Mouse (Mus musculus): Measurements from ENCODE around the gene Tmem267. TPM values are rescaled to one million over a fixed set of nuclear protein-coding genes. Genes with fewer than 3 reads are reported as not detected.
A peak's percentile ranks its signal among the peaks of the same experiment; 100 is the strongest.

Tmem267 gene
- 7.5 and 9.0 TPM in 2 replicates for polyA plus RNA-seq (2012; rRNA removed)

- no peak for TF ChIP-seq POLR2A (IDR thresholded peaks at IDR 0.05; ENCODE audit: low read depth, low read length)
- TF ChIP-seq CTCF (conservative IDR thresholded peaks at IDR 0.05; ENCODE audit: insufficient read depth, insufficient read length, low read depth, low read length): peak; percentile 41; the same call in 1 of the 2 replicates
- Histone ChIP-seq H3K27ac (ENCODE audit: insufficient read depth, low read depth, low read length) (peak within 1 kb of the TSS; percentile 22; the same call in 1 of the 2 replicates), H3K4me1 (ENCODE audit: control insufficient read depth, insufficient read depth, low read length) (no peaks in the 10 kb centered on the region; the same call in 1 of the 2 replicates), H3K36me3 (ENCODE audit: control insufficient read depth, insufficient read depth, low read length) (no peaks in the 10 kb centered on the region; the same call in 1 of the 2 replicates), H3K27me3 (replicated peaks; ENCODE audit: control insufficient read depth, insufficient read depth, low read length) (no peaks in the 10 kb centered on the region), H3K4me3 (ENCODE audit: insufficient read depth, low read depth, low read length) (no peak within 1 kb of the TSS; the same call in 1 of the 2 replicates)
- DNase-seq: peak; percentile 88
- WGBS: 85% methylated on average over 87 of the region's 87 CpGs
These were observed at the start of gene Tmem267, which contains the start of gene 3110070M22Rik for GRCm38 (mm10) chr13:119487880-119488580. Gene Tmem267, plus strand, starts transcription at chr13:119488039. Gene 3110070M22Rik, minus strand, starts transcription at chr13:119488383.

DNA sequence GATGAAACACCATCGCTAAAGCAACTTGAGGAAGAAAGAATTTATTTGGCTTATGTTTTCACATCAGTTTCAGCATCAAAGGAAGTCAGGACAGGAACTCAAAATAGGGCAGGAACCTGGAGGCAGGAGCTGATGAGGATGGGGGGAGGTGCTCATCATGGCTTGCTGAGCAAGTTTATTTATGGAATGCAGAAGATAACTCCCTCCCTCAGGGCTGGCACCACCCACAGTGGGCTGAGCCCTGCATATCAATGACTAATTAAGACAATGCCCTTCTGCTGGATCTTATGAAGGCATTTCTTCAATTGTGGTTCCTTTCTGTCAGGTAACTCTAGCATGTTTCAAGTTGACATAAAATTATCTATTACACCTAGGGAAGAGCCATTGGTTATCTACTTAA lies 45.6 kb upstream of the Tmem267 start:
- H3K4me1 ChIP-seq (ENCODE audit: control insufficient read depth, insufficient read depth, low read length): no peaks in the 10 kb centered on the region
- H3K27me3 ChIP-seq (replicated peaks; ENCODE audit: control insufficient read depth, insufficient read depth, low read length): no peaks in the 10 kb centered on the region
- no peak overlapping the region for H3K27ac ChIP-seq (ENCODE audit: insufficient read depth, low read depth, low read length)
- H3K4me3 ChIP-seq (ENCODE audit: insufficient read depth, low read depth, low read length): no peak overlapping the region
- TF ChIP-seq POLR2A (IDR thresholded peaks at IDR 0.05; ENCODE audit: low read depth, low read length) (no peak), CTCF (conservative IDR thresholded peaks at IDR 0.05; ENCODE audit: insufficient read depth, insufficient read length, low read depth, low read length) (no peak)
- 68% methylated on average over 1 of the region's 1 CpGs for WGBS
- no peaks in the 10 kb centered on the region; the same call in none of the 2 replicates for H3K36me3 ChIP-seq (ENCODE audit: control insufficient read depth, insufficient read depth, low read length)
- DNase-seq: no peak

- WGBS: 92% methylated on average over 4 of the region's 4 CpGs
- no peak for DNase-seq
- Histone ChIP-seq H3K4me3 (ENCODE audit: insufficient read depth, low read depth, low read length) (no peak overlapping the region), H3K36me3 (ENCODE audit: control insufficient read depth, insufficient read depth, low read length) (peaks cover 8% of the 10 kb centered on the region), H3K27ac (ENCODE audit: insufficient read depth, low read depth, low read length) (no peak overlapping the region), H3K27me3 (replicated peaks; ENCODE audit: control insufficient read depth, insufficient read depth, low read length) (no peaks in the 10 kb centered on the region), H3K4me1 (ENCODE audit: control insufficient read depth, insufficient read depth, low read length) (no peaks in the 10 kb centered on the region)
- no peak for TF ChIP-seq POLR2A (IDR thresholded peaks at IDR 0.05; ENCODE audit: low read depth, low read length)
- no peak for TF ChIP-seq CTCF (conservative IDR thresholded peaks at IDR 0.05; ENCODE audit: insufficient read depth, insufficient read length, low read depth, low read length)
These were observed 34.3 kb upstream of the Tmem267 start for GRCm38 (mm10) chr13:119453563-119453962.

DNA sequence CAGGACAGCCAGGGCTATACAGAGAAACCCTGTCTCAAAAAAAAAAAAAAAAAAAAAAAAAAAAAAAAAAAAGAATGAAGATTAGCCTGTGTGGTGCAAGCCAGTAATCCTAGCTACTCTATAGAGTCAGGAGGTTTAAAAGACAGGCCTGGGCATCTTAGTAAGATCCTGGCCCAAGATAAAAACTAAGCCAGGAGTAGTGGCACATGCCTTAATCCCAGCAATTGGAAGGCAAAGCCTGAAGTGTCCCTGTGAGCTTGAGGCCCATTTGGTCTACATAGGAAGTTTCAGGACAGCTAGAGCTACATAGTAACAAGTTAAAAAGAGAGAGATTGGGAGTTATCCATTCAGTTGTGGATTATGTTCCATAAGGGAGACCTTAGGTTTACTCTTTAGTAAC lies 32.8 kb upstream of the Tmem267 start:
- H3K4me1 ChIP-seq (ENCODE audit: control insufficient read depth, insufficient read depth, low read length): no peaks in the 10 kb centered on the region
- H3K27me3 ChIP-seq (replicated peaks; ENCODE audit: control insufficient read depth, insufficient read depth, low read length): no peaks in the 10 kb centered on the region
- H3K4me3 ChIP-seq (ENCODE audit: insufficient read depth, low read depth, low read length): no peak overlapping the region
- DNase-seq: no peak
- no peak for TF ChIP-seq CTCF (conservative IDR thresholded peaks at IDR 0.05; ENCODE audit: insufficient read depth, insufficient read length, low read depth, low read length)
- no peak for TF ChIP-seq POLR2A (IDR thresholded peaks at IDR 0.05; ENCODE audit: low read depth, low read length)
- H3K36me3 ChIP-seq (ENCODE audit: control insufficient read depth, insufficient read depth, low read length): peaks cover 8% of the 10 kb centered on the region
- H3K27ac ChIP-seq (ENCODE audit: insufficient read depth, low read depth, low read length): no peak overlapping the region

DNA sequence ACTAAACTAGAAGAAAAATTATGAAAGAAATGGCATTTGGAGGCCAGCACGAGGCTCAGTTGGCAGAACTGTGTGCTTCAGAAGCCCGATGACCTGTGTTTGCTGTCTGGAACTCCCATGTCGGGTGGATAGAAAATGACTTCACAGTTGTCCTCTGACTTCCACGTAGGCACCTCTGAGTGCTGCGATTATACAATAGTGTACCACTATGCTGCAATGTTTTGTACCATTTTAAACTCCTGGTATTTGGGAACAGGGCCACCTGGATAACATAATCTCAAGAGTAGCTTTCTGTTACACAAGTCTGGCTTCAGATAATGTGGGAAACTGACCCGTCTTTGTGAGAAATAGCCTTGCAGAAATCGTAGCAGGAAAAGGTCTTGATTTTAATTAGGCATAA lies 31.5 kb upstream of the Tmem267 start:
- Histone ChIP-seq H3K27ac (ENCODE audit: insufficient read depth, low read depth, low read length) (no peak overlapping the region), H3K27me3 (replicated peaks; ENCODE audit: control insufficient read depth, insufficient read depth, low read length) (no peaks in the 10 kb centered on the region), H3K36me3 (ENCODE audit: control insufficient read depth, insufficient read depth, low read length) (peaks cover 4% of the 10 kb centered on the region), H3K4me1 (ENCODE audit: control insufficient read depth, insufficient read depth, low read length) (no peaks in the 10 kb centered on the region), H3K4me3 (ENCODE audit: insufficient read depth, low read depth, low read length) (no peak overlapping the region)
- 91% methylated on average over 7 of the region's 7 CpGs for WGBS
- no peak for TF ChIP-seq POLR2A (IDR thresholded peaks at IDR 0.05; ENCODE audit: low read depth, low read length)
- TF ChIP-seq CTCF (conservative IDR thresholded peaks at IDR 0.05; ENCODE audit: insufficient read depth, insufficient read length, low read depth, low read length): no peak
- no peak for DNase-seq

GRCm38 (mm10) chr13:119461900-119462595 lies 25.8 kb upstream of the Tmem267 start:
- no peak for DNase-seq
- peaks cover 2% of the 10 kb centered on the region; the same call in 1 of the 2 replicates for H3K36me3 ChIP-seq (ENCODE audit: control insufficient read depth, insufficient read depth, low read length)
- H3K27me3 ChIP-seq (replicated peaks; ENCODE audit: control insufficient read depth, insufficient read depth, low read length): no peaks in the 10 kb centered on the region
- WGBS: 7% methylated on average over 10 of the region's 10 CpGs
- peak overlapping the region; percentile 39; the same call in 1 of the 2 replicates for H3K27ac ChIP-seq (ENCODE audit: insufficient read depth, low read depth, low read length)
- peak overlapping the region; percentile 67 for H3K4me3 ChIP-seq (ENCODE audit: insufficient read depth, low read depth, low read length)
- peaks cover 8% of the 10 kb centered on the region for H3K4me1 ChIP-seq (ENCODE audit: control insufficient read depth, insufficient read depth, low read length)
- no peak for TF ChIP-seq CTCF (conservative IDR thresholded peaks at IDR 0.05; ENCODE audit: insufficient read depth, insufficient read length, low read depth, low read length)
- TF ChIP-seq POLR2A (IDR thresholded peaks at IDR 0.05; ENCODE audit: low read depth, low read length): no peak
